In the genomic region with DNA sequence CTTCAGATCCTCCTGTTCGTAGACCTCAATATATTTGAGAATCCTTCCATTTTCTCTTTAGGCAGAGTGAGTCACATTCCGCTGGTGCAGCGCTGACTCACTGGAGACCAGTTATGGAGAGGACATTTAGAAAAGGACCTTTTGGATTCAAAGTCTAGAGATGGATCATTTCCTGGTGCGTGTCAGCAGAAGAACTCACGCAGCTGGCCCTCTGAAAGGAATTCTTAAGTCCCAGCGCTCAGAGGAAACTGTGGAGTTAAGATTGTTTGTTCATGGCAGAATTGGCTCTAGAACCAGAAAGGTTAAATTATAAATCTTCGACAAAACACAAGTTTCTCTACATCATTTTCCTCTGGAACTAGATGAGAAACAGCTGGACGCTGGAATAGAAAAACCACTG, we compare ENCODE assay signal across 16 mouse cellular contexts.
DNase-seq lines count a peak whose midpoint lies in the region; ATAC-seq and TF ChIP-seq lines count a peak whose summit lies in the region.
"Had no signal": no experiment of that assay in that cellular context is flagged by ENCODE, and none has a peak within 500 bp of the region (broad histone marks: within the 10 kb centered on the region; RNA-seq: fewer than 3 reads in every experiment).

No protein-coding gene starts in this region.

- peak; percentile 41 for ATAC-seq in Patski
- ATAC-seq: midbrain, embryonic 13.5 days had no signal

- DNase-seq in heart, adult 8-10 months (ENCODE audit: low spot score), result peak; percentile 38
- no peak for DNase-seq in heart, embryonic 10.5 days (ENCODE audit: low spot score)
- no peak for DNase-seq in Patski (ENCODE audit: low read depth, low spot score)
- peak; percentile 15 for DNase-seq in heart, postnatal 4 days
- DNase-seq in kidney, postnatal 4 days, result peak; percentile 41 to 61
- DNase-seq in layer of hippocampus, adult 18-20 months (ENCODE audit: low spot score in 2 of 2), result no peak
- no peak for DNase-seq in urinary bladder, postnatal 4 days (ENCODE audit: low spot score in 2 of 2)
- no peak for DNase-seq in ovary, adult 18-20 months (ENCODE audit: low spot score)
- DNase-seq: gastrocnemius, postnatal 14 days; layer of hippocampus, adult 9-11 months; left cerebral cortex, postnatal 4 days; lung, adult 2 months; thymus, postnatal 4 days had no signal

- no peak overlapping the region for H3K27ac ChIP-seq in heart, embryonic 10.5 days
- H3K27ac ChIP-seq: hindbrain, embryonic 14.5 days; midbrain, embryonic 13.5 days; neural tube, embryonic 13.5 days had no signal

- POLR2A ChIA-PET in Patski (lab: Charles Lee), result no interaction called here

- TF ChIP-seq CTCF in Patski (IDR thresholded peaks at IDR 0.05), result no peak

- H3K4me3 ChIP-seq in heart, embryonic 10.5 days, result no peak overlapping the region
- H3K4me3 ChIP-seq: midbrain, embryonic 13.5 days; neural tube, embryonic 13.5 days had no signal

- 82% methylated on average over 8 of the region's 8 CpGs for WGBS in heart, embryonic 10.5 days

- H3K27me3 ChIP-seq in heart, embryonic 10.5 days (ENCODE audit: insufficient read depth, poor library complexity, severe bottlenecking), result peaks cover 21% of the 10 kb centered on the region
- no peaks in the 10 kb centered on the region for H3K27me3 ChIP-seq in Patski

- peaks cover 37% of the 10 kb centered on the region for H3K4me1 ChIP-seq in heart, embryonic 10.5 days
- H3K4me1 ChIP-seq: midbrain, embryonic 13.5 days; neural tube, embryonic 13.5 days had no signal

- H3K36me3 ChIP-seq in heart, embryonic 10.5 days, result no peaks in the 10 kb centered on the region
- H3K36me3 ChIP-seq: midbrain, embryonic 13.5 days; neural tube, embryonic 13.5 days had no signal

- in situ Hi-C loops in Patski (cut with MboI; ENCODE audit: low pct_unique_long_range_greater_than_20kb), result loop anchor here (10.0 to 25.0 kb wide), 3 partner anchors 298 to 1248 kb away; no protein-coding TSS in a partner anchor

- H3K9me3 ChIP-seq in heart, embryonic 10.5 days, result no peaks in the 10 kb centered on the region
- H3K9me3 ChIP-seq: midbrain, embryonic 13.5 days; neural tube, embryonic 13.5 days had no signal

- CTCF ChIA-PET in Patski (lab: Charles Lee), result no interaction called here

Comparison
In these comparisons a context has a peak if more than half of its experiments do, and no peak if none do; other contexts are left out.
1. DNase-seq: peak in heart, adult 8-10 months (single experiment), heart, postnatal 4 days (single experiment) and kidney, postnatal 4 days (2 of 2); none in heart, embryonic 10.5 days (single experiment), Patski (single experiment), layer of hippocampus, adult 18-20 months (0 of 2), urinary bladder, postnatal 4 days (0 of 2) and ovary, adult 18-20 months (single experiment).